9 mouse cellular contexts compared by ENCODE assay signal in the genomic region with DNA sequence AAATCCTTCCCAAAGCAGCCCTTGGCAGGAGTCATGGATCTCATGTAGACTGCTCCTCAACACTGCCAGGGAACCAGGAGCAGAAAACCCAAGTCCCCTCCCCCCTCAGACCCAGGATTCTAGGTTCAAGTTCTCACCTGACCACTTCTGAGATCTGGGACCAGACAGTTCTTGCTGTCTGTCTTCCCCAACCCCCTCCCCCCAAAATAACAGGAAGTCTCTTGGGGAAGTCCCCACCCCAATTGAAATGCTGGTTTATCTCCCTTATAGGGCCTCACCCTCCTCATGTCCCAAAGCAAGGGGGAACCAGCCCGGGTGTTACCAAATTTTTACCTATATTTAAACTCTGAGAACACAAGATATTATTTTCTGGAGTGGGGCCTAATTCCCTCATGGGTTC. TPM values are rescaled to one million over a fixed set of nuclear protein-coding genes. Genes with fewer than 3 reads are reported as not detected.
DNase-seq lines count a peak whose midpoint lies in the region; ATAC-seq and TF ChIP-seq lines count a peak whose summit lies in the region.
"Had no signal": no experiment of that assay in that cellular context is flagged by ENCODE, and none has a peak within 500 bp of the region (broad histone marks: within the 10 kb centered on the region; RNA-seq: fewer than 3 reads in every experiment).

No protein-coding gene starts in this region.

- no peaks in the 10 kb centered on the region for H3K36me3 ChIP-seq in kidney, embryonic 15.5 days
- H3K36me3 ChIP-seq in MEL (ENCODE audit: control insufficient read depth in 1 of 2, insufficient read depth in 2 of 2, low read length in 2 of 2) = peaks cover 0 to 23% of the 10 kb centered on the region in 2 experiments; a peak in 3 of 4 replicates
- H3K36me3 ChIP-seq in heart, postnatal 0 days (replicated peaks; ENCODE audit: control insufficient read depth, insufficient read depth, low read length) = no peaks in the 10 kb centered on the region

- TF ChIP-seq EP300 in MEL (IDR thresholded peaks at IDR 0.05; ENCODE audit: low read depth in 1 of 2, low read length in 2 of 2) = peak in 1 of 2 experiments; percentile 56; a peak in 2 of 4 replicates
- no peak for TF ChIP-seq EP300 in heart, postnatal 0 days (IDR thresholded peaks at IDR 0.05; ENCODE audit: low read depth)

- H3K4me1 ChIP-seq in kidney, embryonic 15.5 days = peaks cover 42% of the 10 kb centered on the region
- H3K4me1 ChIP-seq in MEL (ENCODE audit: control insufficient read depth in 1 of 2, insufficient read depth in 2 of 2, low read length in 2 of 2) = peaks cover 0 to 37% of the 10 kb centered on the region in 2 experiments; a peak in 2 of 4 replicates
- peaks cover 11% of the 10 kb centered on the region; the same call in 1 of the 2 replicates for H3K4me1 ChIP-seq in heart, postnatal 0 days (ENCODE audit: control insufficient read depth, insufficient read depth)

- no peak for ATAC-seq in kidney, embryonic 15.5 days (replicated peaks; ENCODE audit: low FRiP score)
- ATAC-seq in heart, postnatal 0 days (ENCODE audit: insufficient read depth, low read depth) = no peak

- TF ChIP-seq CTCF in MEL (IDR thresholded peaks at IDR 0.05 in 2 of 3, conservative IDR thresholded peaks at IDR 0.05 in 1 of 3; ENCODE audit: control insufficient read depth in 1 of 3, insufficient read depth in 1 of 3, low read depth in 2 of 3, low read length in 3 of 3, poor library complexity in 1 of 3, severe bottlenecking in 1 of 3) = no peak
- TF ChIP-seq CTCF in heart, postnatal 0 days (IDR thresholded peaks at IDR 0.05; ENCODE audit: low read depth) = no peak

- TF ChIP-seq POLR2A in MEL (IDR thresholded peaks at IDR 0.05; ENCODE audit: control insufficient read depth in 1 of 2, insufficient read depth in 1 of 2, low read depth in 1 of 2, low read length in 2 of 2, poor library complexity in 1 of 2) = no peak

- 66% methylated on average over 1 of the region's 1 CpGs for WGBS in kidney, embryonic 15.5 days
- 20% methylated on average over 1 of the region's 1 CpGs for WGBS in heart, postnatal 0 days

- H3K27me3 ChIP-seq in kidney, embryonic 15.5 days = no peaks in the 10 kb centered on the region
- H3K27me3 ChIP-seq in MEL (ENCODE audit: control insufficient read depth in 1 of 2, insufficient read depth in 2 of 2, low read length in 2 of 2) = no peaks in the 10 kb centered on the region
- no peaks in the 10 kb centered on the region for H3K27me3 ChIP-seq in heart, postnatal 0 days (ENCODE audit: control insufficient read depth, insufficient read depth, low read length)

- H3K4me3 ChIP-seq in kidney, embryonic 15.5 days (replicated peaks) = 0 out of 2 replicates have a peak overlapping the region, but pooled peaks have one; percentile 74
- peak overlapping the region in 1 of 2 experiments; percentile 57; a peak in 2 of 4 replicates for H3K4me3 ChIP-seq in MEL (ENCODE audit: control insufficient read depth in 1 of 2, insufficient read depth in 1 of 2, low read depth in 2 of 2, low read length in 2 of 2)
- H3K4me3 ChIP-seq in heart, postnatal 0 days (ENCODE audit: low read depth, low read length) = no peak overlapping the region

- no peak for TF ChIP-seq RAD21 in MEL (IDR thresholded peaks at IDR 0.05; ENCODE audit: low read depth, low read length)

- H3K9me3 ChIP-seq in kidney, embryonic 15.5 days (replicated peaks) = no peaks in the 10 kb centered on the region
- H3K9me3 ChIP-seq in MEL (replicated peaks; ENCODE audit: insufficient read depth, low read length) = no peaks in the 10 kb centered on the region
- no peaks in the 10 kb centered on the region for H3K9me3 ChIP-seq in heart, postnatal 0 days (replicated peaks; ENCODE audit: control insufficient read depth, low read length)

- no peak for DNase-seq in kidney, adult 9 months
- DNase-seq in MEL (ENCODE audit: low read depth, low spot score) = peak; percentile 88
- DNase-seq in heart, postnatal 0 days (ENCODE audit: low spot score) = no peak
- DNase-seq in naive thymus-derived CD4-positive, alpha-beta T cell, adult 2 months (ENCODE audit: low read depth) = peak; percentile 79
- DNase-seq in right cerebral cortex, postnatal 14 days = no peak
- DNase-seq in frontal cortex, adult 2 months (ENCODE audit: extremely low spot score in 1 of 2, low spot score in 1 of 2) = no peak
- no peak for DNase-seq in cerebellum, adult 8-10 months

- H3K79me2 ChIP-seq in MEL (ENCODE audit: control insufficient read depth, insufficient read depth, low read length, poor library complexity) = peaks cover 28% of the 10 kb centered on the region

- peak overlapping the region; percentile 90 for H3K27ac ChIP-seq in kidney, embryonic 15.5 days
- H3K27ac ChIP-seq in MEL (ENCODE audit: control insufficient read depth, low read depth, low read length) = peak overlapping the region; percentile 99
- H3K27ac ChIP-seq in heart, postnatal 0 days (ENCODE audit: low read depth) = peak overlapping the region; percentile 84

- 0 out of 2 replicates have a peak overlapping the region, but pooled peaks have one; percentile 78 for H3K9ac ChIP-seq in kidney, embryonic 15.5 days
- peak overlapping the region; percentile 97 for H3K9ac ChIP-seq in MEL (ENCODE audit: control insufficient read depth, low read depth, low read length, poor library complexity, severe bottlenecking)
- H3K9ac ChIP-seq in heart, postnatal 0 days (replicated peaks; ENCODE audit: low read depth, low read length) = no peak overlapping the region

- H3K4me2 ChIP-seq in kidney, embryonic 15.5 days = peak overlapping the region; percentile 65
- peak overlapping the region; percentile 84; the same call in 1 of the 2 replicates for H3K4me2 ChIP-seq in heart, postnatal 0 days (ENCODE audit: low read depth, low read length)

TF ChIP-seq in MEL, 35 proteins besides CTCF, POLR2A, EP300 and RAD21 (continues in another document):
- TF ChIP-seq CHD2 (IDR thresholded peaks at IDR 0.05; ENCODE audit: low read length) (no peak), GATA1 (IDR thresholded peaks at IDR 0.05; ENCODE audit: low read depth, low read length) (0 out of 2 replicates have a peak, but pooled peaks have one; percentile 26), USF1 (IDR thresholded peaks at IDR 0.05; ENCODE audit: low read depth, low read length) (no peak), BHLHE40 (IDR thresholded peaks at IDR 0.05; ENCODE audit: borderline replicate concordance, low read depth, low read length) (peak; percentile 9; the same call in 1 of the 2 replicates), ETS1 (IDR thresholded peaks at IDR 0.05; ENCODE audit: low read depth, low read length) (peak; percentile 53; the same call in 1 of the 2 replicates), MAZ (IDR thresholded peaks at IDR 0.05; ENCODE audit: low read depth, low read length) (peak; percentile 66; the same call in 1 of the 2 replicates), MYB (IDR thresholded peaks at IDR 0.05; ENCODE audit: low read depth, low read length) (no peak), SIN3A (IDR thresholded peaks at IDR 0.05; ENCODE audit: low read length) (peak; percentile 50), JUND (IDR thresholded peaks at IDR 0.05; ENCODE audit: low read depth, low read length) (no peak), ZMIZ1 (IDR thresholded peaks at IDR 0.05; ENCODE audit: low read depth, low read length) (no peak)

RNA-seq across cellular contexts. Expression of a gene that starts 0.9 kb away (rescaled TPM):
- polyA plus RNA-seq in kidney, embryonic 15.5 days (2015; fragmentation: Nextera tagmentation; extraction: Ambion mirVana) = 92.5 and 101 TPM in 2 replicates
- 43.7 and 53.3 TPM in 2 replicates for total RNA-seq in MEL (2012; rRNA removed)
- 100 to 1,000 TPM in 1 of 2 experiments, not detected in 1; 163 TPM for polyA plus RNA-seq in MEL (2012; ENCODE audit: insufficient read depth in 1 of 2, insufficient read length in 2 of 2, low read depth in 1 of 2, low replicate concordance in 2 of 2, missing spikeins in 1 of 2)
- 16.0 and 28.2 TPM in 2 replicates for total RNA-seq in heart, postnatal 0 days (2014; rRNA removed; ENCODE audit: low replicate concordance)
- 37.0 TPM in 2 replicates for polyA plus RNA-seq in heart, postnatal 0 days (2015; fragmentation: Nextera tagmentation; extraction: Ambion mirVana)
- 167 and 181 TPM in 2 replicates for polyA plus RNA-seq in frontal cortex, adult 2 months (2012; rRNA removed)

RNA-seq across cellular contexts. Expression of a gene that starts 4.7 kb away (rescaled TPM):
- polyA plus RNA-seq in kidney, embryonic 15.5 days (2015; fragmentation: Nextera tagmentation; extraction: Ambion mirVana) = 1.8 TPM in 2 replicates
- 0.13 and 0.23 TPM in 2 replicates for total RNA-seq in MEL (2012; rRNA removed)
- under 1 TPM in 1 of 2 experiments, not detected in 1; 0.61 TPM for polyA plus RNA-seq in MEL (2012; ENCODE audit: insufficient read depth in 1 of 2, insufficient read length in 2 of 2, low read depth in 1 of 2, low replicate concordance in 2 of 2, missing spikeins in 1 of 2)
- total RNA-seq in heart, postnatal 0 days (2014; rRNA removed; ENCODE audit: low replicate concordance) = 2.8 TPM in 1 of 2 replicates, not detected in the other
- 0.33 and 0.70 TPM in 2 replicates for polyA plus RNA-seq in heart, postnatal 0 days (2015; fragmentation: Nextera tagmentation; extraction: Ambion mirVana)
- polyA plus RNA-seq in frontal cortex, adult 2 months (2012; rRNA removed) = 0.72 and 0.86 TPM in 2 replicates

RNA-seq across cellular contexts. Expression of a gene that starts 17.7 kb away (rescaled TPM):
- 2,383 and 2,806 TPM in 2 replicates for polyA plus RNA-seq in kidney, embryonic 15.5 days (2015; fragmentation: Nextera tagmentation; extraction: Ambion mirVana)
- 3,168 and 3,580 TPM in 2 replicates for total RNA-seq in MEL (2012; rRNA removed)
- 1,000 to 10,000 TPM in 1 of 2 experiments, not detected in 1; 2,454 TPM for polyA plus RNA-seq in MEL (2012; ENCODE audit: insufficient read depth in 1 of 2, insufficient read length in 2 of 2, low read depth in 1 of 2, low replicate concordance in 2 of 2, missing spikeins in 1 of 2)
- total RNA-seq in heart, postnatal 0 days (2014; rRNA removed; ENCODE audit: low replicate concordance) = 530 and 642 TPM in 2 replicates
- polyA plus RNA-seq in heart, postnatal 0 days (2015; fragmentation: Nextera tagmentation; extraction: Ambion mirVana) = 980 and 1,040 TPM in 2 replicates
- polyA plus RNA-seq in frontal cortex, adult 2 months (2012; rRNA removed) = 319 and 386 TPM in 2 replicates

RNA-seq across cellular contexts. Expression of a gene that starts 32.0 kb away (rescaled TPM):
- polyA plus RNA-seq in kidney, embryonic 15.5 days (2015; fragmentation: Nextera tagmentation; extraction: Ambion mirVana) = not detected in 2 replicates
- total RNA-seq in MEL (2012; rRNA removed) = not detected in 2 replicates
- not detected for polyA plus RNA-seq in MEL (2012; ENCODE audit: insufficient read depth in 1 of 2, insufficient read length in 2 of 2, low read depth in 1 of 2, low replicate concordance in 2 of 2, missing spikeins in 1 of 2)
- not detected in 2 replicates for total RNA-seq in heart, postnatal 0 days (2014; rRNA removed; ENCODE audit: low replicate concordance)
- not detected in 2 replicates for polyA plus RNA-seq in heart, postnatal 0 days (2015; fragmentation: Nextera tagmentation; extraction: Ambion mirVana)
- 0.06 TPM in 1 of 2 replicates, not detected in the other for polyA plus RNA-seq in frontal cortex, adult 2 months (2012; rRNA removed)
- total RNA-seq: gastrocnemius, adult 18-20 months had no signal

RNA-seq across cellular contexts. Expression of a gene that starts 32.1 kb away (rescaled TPM):
- polyA plus RNA-seq in kidney, embryonic 15.5 days (2015; fragmentation: Nextera tagmentation; extraction: Ambion mirVana) = not detected in 2 replicates
- not detected in 2 replicates for total RNA-seq in MEL (2012; rRNA removed)
- polyA plus RNA-seq in MEL (2012; ENCODE audit: insufficient read depth in 1 of 2, insufficient read length in 2 of 2, low read depth in 1 of 2, low replicate concordance in 2 of 2, missing spikeins in 1 of 2) = not detected
- not detected in 2 replicates for total RNA-seq in heart, postnatal 0 days (2014; rRNA removed; ENCODE audit: low replicate concordance)
- polyA plus RNA-seq in heart, postnatal 0 days (2015; fragmentation: Nextera tagmentation; extraction: Ambion mirVana) = not detected in 2 replicates
- not detected in 2 replicates for polyA plus RNA-seq in frontal cortex, adult 2 months (2012; rRNA removed)
- total RNA-seq: gastrocnemius, adult 18-20 months had no signal

Comparison
In these comparisons a context has a peak if more than half of its experiments do, and no peak if none do; other contexts are left out.
1. DNase-seq: peak in MEL (single experiment) and naive thymus-derived CD4-positive, alpha-beta T cell, adult 2 months (single experiment); none in kidney, adult 9 months (single experiment), heart, postnatal 0 days (single experiment), right cerebral cortex, postnatal 14 days (single experiment), frontal cortex, adult 2 months (0 of 2) and cerebellum, adult 8-10 months (single experiment).
2. Peak in every context shown above with its lines, with median percentiles within 50 percentile points of each other: H3K27ac ChIP-seq.